Mouse (Mus musculus) kidney, embryonic 16.5 days (tissue): ENCODE results near the gene Tmem209. TPM values are rescaled to one million over a fixed set of nuclear protein-coding genes. Genes with fewer than 3 reads are reported as not detected.

Source experiments
- ATAC-seq: fragments of 200-750 bp; cut with Nextera tagmentation; 2 replicates; pipeline ENCODE4 v1.8.0; 2017; ENCODE audit warnings: moderate TSS enrichment; ENCODE audit not compliant: low FRiP score, low TSS enrichment
- H3K27ac ChIP-seq: fragments of 300-500 bp; sonication (generic); 2 replicates; pipeline ENCODE4 v1.5.1; 2014; ENCODE audit warnings: low read length
- H3K27me3 ChIP-seq: fragments of 300-500 bp; sonication (generic); 2 replicates; pipeline ENCODE4 v1.6.1; 2014; ENCODE audit warnings: low read length, control low read depth, mixed read lengths; ENCODE audit not compliant: insufficient read depth
- H3K36me3 ChIP-seq: fragments of 300-500 bp; sonication (generic); 2 replicates; pipeline ENCODE4 v1.6.1; 2014; ENCODE audit warnings: low read length, control low read depth, mixed read lengths; ENCODE audit not compliant: insufficient read depth
- H3K4me1 ChIP-seq: fragments of 300-500 bp; sonication (generic); 2 replicates; pipeline ENCODE4 v1.6.1; 2014; ENCODE audit warnings: low read length, control low read depth, mixed read lengths; ENCODE audit not compliant: insufficient read depth
- H3K4me2 ChIP-seq: fragments of 300-500 bp; sonication (generic); replicated peaks from 2 replicates; pipeline ENCODE4 v1.6.1; 2014; ENCODE audit warnings: low read depth, low read length
- H3K4me3 ChIP-seq: fragments of 300-500 bp; sonication (generic); 2 replicates; pipeline ENCODE4 v1.5.1; 2014; ENCODE audit warnings: mild to moderate bottlenecking, low read length
- H3K9ac ChIP-seq: fragments of 300-500 bp; sonication (generic); replicated peaks from 2 replicates; pipeline ENCODE4 v1.6.1; 2014; ENCODE audit warnings: low read length
- H3K9me3 ChIP-seq: fragments of 300-500 bp; sonication (generic); 2 replicates; pipeline ENCODE4 v1.6.1; 2016; ENCODE audit warnings: low read length, control low read depth
- WGBS: fragments of 180-500 bp; shearing (Covaris S2); extraction: QIAGEN DNeasy Blood & Tissue Kit; methylation state at CpG from one replicate; pipeline ENCODE4 v1.1.7; 2014; 5-methylcytosine and 5-hydroxymethylcytosine counted together
- polyA plus RNA-seq: library from polyadenylated mRNA; unstranded; fragments of >200 nt; fragmentation: Nextera tagmentation; extraction: Ambion mirVana; gene quantifications from 2 replicates; pipeline ENCODE4 v1.2.1, GENCODE M21; 2015

Gene Tmem209
- polyA plus RNA-seq, 1 experiment from 2014 or later: 45.6 TPM

- no peak for ATAC-seq
- Histone ChIP-seq H3K9me3 (peaks cover 7% of the 10 kb centered on the region; the same call in 1 of the 2 replicates), H3K4me1 (peaks cover 72% of the 10 kb centered on the region), H3K4me2 (no peak overlapping the region), H3K36me3 (no peaks in the 10 kb centered on the region), H3K4me3 (no peak overlapping the region), H3K9ac (no peak overlapping the region), H3K27me3 (no peaks in the 10 kb centered on the region), H3K27ac (no peak overlapping the region)
- WGBS: 73% methylated on average over 7 of the region's 7 CpGs
These were observed 41.1 kb upstream of the Tmem209 start for GRCm38 (mm10) chr6:30550496-30551192.

- Histone ChIP-seq H3K4me3 (no peak overlapping the region), H3K27me3 (no peaks in the 10 kb centered on the region), H3K9me3 (peaks cover 7% of the 10 kb centered on the region; the same call in 1 of the 2 replicates), H3K27ac (peak overlapping the region; percentile 90), H3K4me2 (peak overlapping the region; percentile 32), H3K9ac (peak overlapping the region; percentile 9), H3K4me1 (peaks cover 81% of the 10 kb centered on the region), H3K36me3 (no peaks in the 10 kb centered on the region)
- 12% methylated on average over 15 of the region's 15 CpGs for WGBS
- ATAC-seq: peak; percentile 33
These were observed 39.7 kb upstream of the Tmem209 start for GRCm38 (mm10) chr6:30549231-30549761.

DNA sequence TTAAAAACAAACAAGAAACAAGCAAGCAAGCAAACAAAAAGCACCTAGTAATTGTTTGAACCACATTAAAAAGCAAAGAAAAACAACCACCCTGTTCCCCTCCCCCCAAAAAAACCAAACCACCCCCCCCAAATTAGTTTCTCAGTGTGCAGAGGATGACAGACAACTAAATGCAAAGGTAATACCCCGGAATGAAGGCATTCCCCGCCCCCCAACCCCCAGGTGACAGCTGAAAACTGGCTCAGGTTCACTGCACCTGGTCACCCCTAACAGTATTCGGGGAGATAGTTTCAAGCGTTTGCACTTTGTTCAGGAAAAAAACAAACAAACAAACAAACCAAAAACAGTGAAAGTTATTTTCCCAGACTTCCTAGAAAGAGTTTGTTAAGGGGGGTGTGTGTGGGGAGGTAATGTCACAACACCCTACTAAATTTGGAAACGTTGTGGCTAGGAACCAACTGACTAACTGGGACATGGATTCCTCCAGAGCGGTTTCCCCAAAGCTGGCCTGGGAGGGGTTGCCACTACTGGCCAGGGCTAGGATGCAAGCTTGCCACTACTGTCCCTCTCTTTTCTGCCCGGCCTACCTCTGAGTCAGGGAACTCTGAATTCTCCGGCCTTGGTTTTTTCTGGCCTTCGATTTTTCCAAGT, 38.2 kb upstream of the Tmem209 start:
- no peaks in the 10 kb centered on the region for H3K36me3 ChIP-seq
- WGBS: 24% methylated on average over 9 of the region's 9 CpGs
- H3K4me3 ChIP-seq: no peak overlapping the region
- H3K27ac ChIP-seq: peak overlapping the region; percentile 90
- 0 out of 2 replicates have a peak overlapping the region, but pooled peaks have one; percentile 46 for H3K9ac ChIP-seq
- H3K4me1 ChIP-seq: peaks cover 81% of the 10 kb centered on the region
- H3K27me3 ChIP-seq: no peaks in the 10 kb centered on the region
- ATAC-seq: no peak
- peak overlapping the region; percentile 60 for H3K4me2 ChIP-seq
- peaks cover 7% of the 10 kb centered on the region; the same call in 1 of the 2 replicates for H3K9me3 ChIP-seq

- 0 out of 2 replicates have a peak, but pooled peaks have one; percentile 27 for ATAC-seq
- peak overlapping the region; percentile 63 for H3K9ac ChIP-seq
- peaks cover 7% of the 10 kb centered on the region; the same call in 1 of the 2 replicates for H3K9me3 ChIP-seq
- H3K27ac ChIP-seq: peak overlapping the region; percentile 96
- peak overlapping the region; percentile 60 for H3K4me2 ChIP-seq
- H3K4me1 ChIP-seq: peaks cover 77% of the 10 kb centered on the region
- H3K27me3 ChIP-seq: no peaks in the 10 kb centered on the region
- under 1% methylated on average over 12 of the region's 17 CpGs for WGBS
- no peaks in the 10 kb centered on the region for H3K36me3 ChIP-seq
- peak overlapping the region; percentile 36 for H3K4me3 ChIP-seq
These were observed 37.7 kb upstream of the Tmem209 start for GRCm38 (mm10) chr6:30547274-30547645.

- ATAC-seq: peak; percentile 37; the same call in 1 of the 2 replicates
- Histone ChIP-seq H3K9ac (peak overlapping the region; percentile 63), H3K4me1 (peaks cover 72% of the 10 kb centered on the region), H3K27ac (peak overlapping the region; percentile 96), H3K36me3 (no peaks in the 10 kb centered on the region), H3K4me2 (peak overlapping the region; percentile 60), H3K9me3 (peaks cover 7% of the 10 kb centered on the region; the same call in 1 of the 2 replicates), H3K4me3 (peak overlapping the region; percentile 36), H3K27me3 (no peaks in the 10 kb centered on the region)
- WGBS: 11% methylated on average over 17 of the region's 17 CpGs
These were observed 37.1 kb upstream of the Tmem209 start for GRCm38 (mm10) chr6:30546571-30547273.

DNA sequence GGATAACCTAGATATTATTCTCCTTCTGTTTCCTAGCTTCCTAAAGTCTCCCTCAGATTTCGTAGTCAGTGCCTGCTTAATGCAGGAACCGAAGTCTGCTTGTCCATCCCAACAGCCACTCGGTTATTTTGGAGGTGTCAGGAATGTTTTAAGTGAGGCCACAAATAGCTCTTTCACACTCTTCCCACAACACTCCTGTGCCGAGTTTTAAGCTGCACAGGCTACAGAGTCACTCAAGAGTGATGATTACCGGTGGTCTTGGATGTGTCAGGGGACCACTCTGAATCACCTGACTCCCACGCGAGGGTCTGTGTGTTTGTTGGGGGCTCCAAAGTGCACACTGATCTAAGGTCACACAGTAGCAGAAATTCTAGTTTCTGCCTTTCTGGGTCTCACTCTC, 36.1 kb upstream of the Tmem209 start:
- Histone ChIP-seq H3K9me3 (peaks cover 2% of the 10 kb centered on the region; the same call in 1 of the 2 replicates), H3K27ac (peak overlapping the region; percentile 61), H3K4me1 (peaks cover 73% of the 10 kb centered on the region), H3K4me2 (peak overlapping the region; percentile 22; the same call in 1 of the 2 replicates), H3K36me3 (no peaks in the 10 kb centered on the region), H3K9ac (peak overlapping the region; percentile 35; the same call in 1 of the 2 replicates), H3K27me3 (no peaks in the 10 kb centered on the region), H3K4me3 (no peak overlapping the region)
- 54% methylated on average over 7 of the region's 7 CpGs for WGBS
- no peak for ATAC-seq

DNA sequence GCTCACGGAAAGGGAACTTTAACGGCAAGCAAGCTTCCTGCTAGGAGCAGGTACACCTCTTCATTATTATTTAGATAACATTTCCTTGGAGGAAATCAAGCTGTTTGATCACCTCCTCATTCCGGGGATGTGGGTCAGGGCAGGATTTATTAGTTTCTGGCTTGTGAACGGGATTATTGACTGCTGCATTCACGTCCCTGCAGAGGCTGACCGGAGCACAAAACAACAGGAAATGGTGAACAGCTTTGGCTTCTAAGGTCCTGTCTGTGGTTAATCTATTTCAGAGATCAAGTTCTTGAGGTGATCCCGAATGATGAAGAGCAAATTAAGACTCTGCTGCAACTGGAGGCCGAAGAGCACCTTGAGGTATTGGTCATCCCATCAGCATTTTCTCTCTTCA, 34.3 kb upstream of the Tmem209 start:
- Histone ChIP-seq H3K4me3 (peak overlapping the region; percentile 9; the same call in 1 of the 2 replicates), H3K27ac (peak overlapping the region; percentile 81), H3K4me2 (peak overlapping the region; percentile 0), H3K4me1 (peaks cover 61% of the 10 kb centered on the region), H3K36me3 (no peaks in the 10 kb centered on the region), H3K9ac (0 out of 2 replicates have a peak overlapping the region, but pooled peaks have one; percentile 0), H3K27me3 (no peaks in the 10 kb centered on the region), H3K9me3 (no peaks in the 10 kb centered on the region)
- 10% methylated on average over 8 of the region's 8 CpGs for WGBS
- ATAC-seq: no peak

DNA sequence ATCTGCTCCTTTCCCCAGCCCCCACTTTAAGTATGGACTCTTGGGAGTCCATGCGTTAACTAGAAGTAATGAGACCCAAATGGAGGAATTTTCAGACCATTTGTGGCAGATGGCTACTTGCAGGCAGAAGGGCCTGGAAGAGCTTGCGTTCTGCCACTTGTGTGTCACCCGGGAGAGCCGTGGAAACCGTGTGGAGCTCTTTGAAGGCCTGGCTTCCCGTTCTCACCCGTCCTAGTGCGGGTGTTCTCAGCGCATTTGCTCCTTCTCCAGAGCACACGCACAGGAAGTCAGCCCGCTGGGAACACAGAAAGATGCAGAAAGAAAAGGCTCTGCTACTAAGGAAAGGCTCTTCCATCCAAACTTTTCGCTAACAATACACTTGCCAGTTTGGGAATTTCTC, 33.5 kb upstream of the Tmem209 start:
- Histone ChIP-seq H3K4me3 (no peak overlapping the region), H3K4me1 (peaks cover 60% of the 10 kb centered on the region), H3K9ac (peak overlapping the region; percentile 25), H3K27ac (peak overlapping the region; percentile 81), H3K36me3 (no peaks in the 10 kb centered on the region), H3K9me3 (no peaks in the 10 kb centered on the region), H3K27me3 (no peaks in the 10 kb centered on the region), H3K4me2 (no peak overlapping the region)
- 33% methylated on average over 12 of the region's 12 CpGs for WGBS
- ATAC-seq: no peak

DNA sequence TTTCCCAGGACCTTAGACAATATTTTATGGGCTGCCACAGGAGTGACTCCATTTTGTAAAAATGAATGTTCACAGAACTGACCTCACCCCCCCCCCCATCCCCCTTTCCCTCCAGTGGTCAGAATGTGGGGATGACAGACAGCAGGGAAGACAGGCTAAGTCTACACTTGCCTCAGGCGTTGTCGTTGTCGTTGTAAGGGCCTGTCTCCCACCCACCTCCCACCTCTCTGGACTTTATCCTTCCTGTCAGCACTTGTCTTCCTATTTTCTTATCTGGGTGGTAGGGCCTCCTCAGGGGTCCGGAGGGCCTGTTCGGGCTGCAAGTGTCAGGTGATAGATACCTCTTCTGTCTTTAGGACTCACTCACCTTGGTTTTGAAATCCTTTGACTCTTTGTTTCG, 32.7 kb upstream of the Tmem209 start:
- ATAC-seq: no peak
- Histone ChIP-seq H3K9me3 (no peaks in the 10 kb centered on the region), H3K27me3 (no peaks in the 10 kb centered on the region), H3K4me2 (no peak overlapping the region), H3K9ac (no peak overlapping the region), H3K4me1 (peaks cover 55% of the 10 kb centered on the region), H3K27ac (no peak overlapping the region), H3K36me3 (no peaks in the 10 kb centered on the region), H3K4me3 (no peak overlapping the region)
- WGBS: 70% methylated on average over 6 of the region's 6 CpGs
